Mouse (Mus musculus): Measurements from ENCODE around the gene Copz1.

DNA sequence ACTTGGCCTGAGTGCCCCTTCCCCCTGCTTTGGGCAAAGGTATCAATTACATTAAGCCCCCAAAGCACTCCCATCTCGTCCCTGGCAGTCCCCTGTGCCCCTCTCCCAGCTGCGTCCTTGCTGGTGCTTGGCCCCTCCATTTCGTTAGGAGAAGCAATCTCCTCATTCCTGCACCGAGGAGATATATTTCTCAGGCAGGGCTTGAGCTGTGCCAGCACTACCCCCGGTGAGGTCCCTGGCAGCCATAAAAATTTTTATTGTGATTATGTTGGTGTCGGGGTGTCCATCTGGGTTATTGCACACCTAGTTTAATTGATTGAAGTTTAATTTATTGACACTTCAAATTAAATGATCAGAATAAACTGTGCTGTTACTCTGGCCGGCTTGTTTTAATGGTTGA lies 5.4 kb downstream of the Copz1 start:
- TF ChIP-seq CTCF (IDR thresholded peaks at IDR 0.05; ENCODE audit: extremely low read depth, insufficient read depth, insufficient read length, insufficient replicate concordance) (no peak), POLR2A (IDR thresholded peaks at IDR 0.05; ENCODE audit: low read depth, low read length) (no peak)
